Mouse (Mus musculus): ENCODE measurements around the gene Neu2. TPM values are rescaled to one million over a fixed set of nuclear protein-coding genes. Genes with fewer than 3 reads are reported as not detected.

The Neu2 gene
- total RNA-seq, 2 experiments from 2014 or later = 0.43 to 0.69 TPM

- no peak for DNase-seq (ENCODE audit: low spot score in 2 of 2)
Measured at GRCm38 (mm10) chr1:87645041-87645440, 135.4 kb downstream of the Neu2 start.

- DNase-seq (ENCODE audit: low spot score in 2 of 2) = no peak
Measured at GRCm38 (mm10) chr1:87645748-87646147, 136.1 kb downstream of the Neu2 start.

Other genes starting within 250 kb of the Neu2 start
- 10 to 100 TPM; 19.1 to 20.0 TPM for gene Efhd1, start 245.5 kb upstream of the Neu2 start, total RNA-seq (2021)
- gene Gigyf2, start 182.9 kb upstream of the Neu2 start, total RNA-seq (2021) = 100 to 1,000 TPM; 136 to 137 TPM
- 1 to 10 TPM in 1 of 2 experiments, under 1 TPM in 1; 0.86 to 2.7 TPM for gene Kcnj13, start 115.2 kb upstream of the Neu2 start, total RNA-seq (2021)
- gene Snorc, start 39.6 kb upstream of the Neu2 start, total RNA-seq (2021) = not detected
- gene Ngef, start 64.0 kb downstream of the Neu2 start, total RNA-seq (2021) = 100 to 1,000 TPM; 112 to 115 TPM
- gene Inpp5d, start 110.4 kb downstream of the Neu2 start, total RNA-seq (2021) = 10 to 100 TPM; 13.6 to 16.8 TPM
- gene Atg16l1, start 246.0 kb downstream of the Neu2 start, total RNA-seq (2021) = 10 to 100 TPM; 61.1 to 64.7 TPM